Mouse (Mus musculus) mesoderm, embryonic 11.5 days (tissue): ENCODE measurements around the gene Gng12.
"Not testable (repeated sequence)": the region's sequence is repeated elsewhere in the genome, so short reads cannot be mapped to it uniquely, and the experiment has no call there.

Source experiments
- DNase-seq: peaks from one replicate; pipeline ENCODE4 v3.0.0-alpha.2; 2012; ENCODE audit warnings: low read depth, low spot score

Gene Gng12

DNA sequence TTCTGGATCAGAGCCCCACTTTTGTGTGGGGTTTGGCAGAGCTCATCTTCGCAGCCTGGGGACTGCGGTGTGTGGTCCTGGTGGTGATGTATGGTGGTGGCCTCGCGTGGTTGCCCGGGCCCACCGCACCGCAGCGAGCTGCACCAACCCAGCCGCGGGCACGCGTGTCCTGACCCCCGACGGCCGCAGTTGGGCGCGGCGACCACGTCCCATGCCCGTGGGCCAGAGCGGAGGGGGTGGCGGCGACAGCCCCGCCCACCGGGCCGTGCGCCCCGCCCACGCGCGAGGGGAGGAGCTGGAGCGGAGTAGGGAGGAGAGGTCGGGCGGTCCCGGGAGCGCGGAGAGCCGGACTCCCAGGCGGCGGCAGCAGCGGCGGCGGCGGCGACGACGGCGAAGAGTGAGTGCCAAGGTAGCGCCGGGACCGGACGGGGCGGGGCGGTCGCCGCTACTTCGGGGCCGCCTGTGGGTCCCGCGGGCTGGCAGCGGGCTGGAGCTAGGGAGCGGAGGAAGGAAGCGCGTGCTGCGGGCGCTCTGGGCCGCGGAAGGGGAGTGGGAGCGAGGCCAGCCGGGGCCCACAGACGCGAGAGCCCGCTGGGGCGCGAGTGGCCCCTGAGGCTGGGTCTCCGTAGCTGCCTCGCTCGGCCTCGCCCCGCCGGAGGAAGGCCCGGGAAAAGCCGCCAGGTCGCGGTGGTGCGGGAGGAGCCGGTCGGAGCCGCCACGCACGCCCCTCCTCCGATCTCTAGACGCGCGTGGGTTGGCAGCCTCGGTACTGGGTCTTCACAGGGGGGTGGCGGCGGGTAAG lies at the start of gene Gng12:
Gng12 (plus strand) TSS at position 279 of the 802 bp plus-strand sequence.
- peak; percentile 77 for DNase-seq

DNA sequence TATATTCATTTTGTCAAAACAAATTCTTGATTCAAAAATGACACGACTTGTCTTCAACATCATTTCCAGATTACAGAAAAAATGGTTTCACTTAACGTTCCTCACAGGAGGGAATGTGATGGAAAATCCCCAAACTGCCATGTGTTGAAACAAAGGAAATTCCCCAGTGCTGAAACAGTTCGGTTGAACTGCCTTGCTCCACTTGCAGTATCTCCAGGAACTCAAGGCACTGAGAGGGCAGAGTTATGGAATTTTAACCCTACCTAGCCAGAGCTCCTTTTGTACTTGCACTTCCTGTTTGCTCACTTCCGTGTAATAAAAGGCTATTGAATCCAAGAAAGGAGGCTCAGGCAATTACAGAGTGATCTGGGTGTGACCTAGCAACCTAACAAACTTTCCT lies 47.3 kb upstream of the Gng12 start:
- peak; percentile 8 for DNase-seq

GRCm38 (mm10) chr6:66856236-66856635 lies 40.0 kb upstream of the Gng12 start:
- no peak for DNase-seq

- no peak for DNase-seq
Measured at GRCm38 (mm10) chr6:66858356-66858755, 37.8 kb upstream of the Gng12 start.

- no peak for DNase-seq
Measured at GRCm38 (mm10) chr6:66859391-66859790, 36.8 kb upstream of the Gng12 start.

DNA sequence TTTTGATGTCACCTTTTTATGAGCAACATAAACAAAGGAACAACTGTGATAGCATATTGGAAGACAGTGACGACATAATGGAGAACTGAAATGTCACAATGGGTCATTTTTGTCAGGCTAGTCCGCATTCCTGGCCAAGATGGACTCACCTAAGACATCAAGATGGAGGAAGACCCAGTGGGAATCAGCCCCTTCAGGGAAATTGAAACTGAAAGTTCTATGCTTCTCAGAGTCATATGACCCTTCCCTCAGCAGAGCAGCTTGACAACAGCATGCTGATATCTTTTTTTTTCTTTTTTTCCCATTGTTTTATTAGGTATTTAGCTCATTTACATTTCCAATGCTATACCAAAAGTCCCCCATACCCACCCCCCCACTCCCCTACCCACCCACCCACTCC lies 31.7 kb upstream of the Gng12 start:
- DNase-seq: no peak

- DNase-seq: no peak
Measured at GRCm38 (mm10) chr6:66866295-66866694, 29.9 kb upstream of the Gng12 start.

DNA sequence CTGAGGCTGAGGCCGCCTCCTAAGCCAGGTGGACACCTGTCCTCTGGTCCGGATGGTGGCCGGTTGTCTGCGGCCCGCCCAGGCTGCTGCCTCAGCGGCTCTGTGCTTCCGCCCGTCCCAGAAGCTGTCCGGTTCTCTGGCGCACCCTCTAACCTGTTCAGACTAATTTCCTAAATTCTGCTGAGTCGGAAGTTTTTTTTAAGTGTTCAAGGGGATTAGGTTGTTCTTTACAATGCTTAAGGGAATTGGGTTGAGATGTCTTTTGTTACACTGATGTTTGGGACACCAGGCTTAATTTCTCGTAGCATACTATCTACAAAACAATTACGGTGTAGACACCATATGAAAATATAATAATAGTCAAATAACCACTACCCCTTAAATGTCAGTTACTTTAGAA lies 19.1 kb upstream of the Gng12 start:
- DNase-seq: not testable (repeated sequence)

DNA sequence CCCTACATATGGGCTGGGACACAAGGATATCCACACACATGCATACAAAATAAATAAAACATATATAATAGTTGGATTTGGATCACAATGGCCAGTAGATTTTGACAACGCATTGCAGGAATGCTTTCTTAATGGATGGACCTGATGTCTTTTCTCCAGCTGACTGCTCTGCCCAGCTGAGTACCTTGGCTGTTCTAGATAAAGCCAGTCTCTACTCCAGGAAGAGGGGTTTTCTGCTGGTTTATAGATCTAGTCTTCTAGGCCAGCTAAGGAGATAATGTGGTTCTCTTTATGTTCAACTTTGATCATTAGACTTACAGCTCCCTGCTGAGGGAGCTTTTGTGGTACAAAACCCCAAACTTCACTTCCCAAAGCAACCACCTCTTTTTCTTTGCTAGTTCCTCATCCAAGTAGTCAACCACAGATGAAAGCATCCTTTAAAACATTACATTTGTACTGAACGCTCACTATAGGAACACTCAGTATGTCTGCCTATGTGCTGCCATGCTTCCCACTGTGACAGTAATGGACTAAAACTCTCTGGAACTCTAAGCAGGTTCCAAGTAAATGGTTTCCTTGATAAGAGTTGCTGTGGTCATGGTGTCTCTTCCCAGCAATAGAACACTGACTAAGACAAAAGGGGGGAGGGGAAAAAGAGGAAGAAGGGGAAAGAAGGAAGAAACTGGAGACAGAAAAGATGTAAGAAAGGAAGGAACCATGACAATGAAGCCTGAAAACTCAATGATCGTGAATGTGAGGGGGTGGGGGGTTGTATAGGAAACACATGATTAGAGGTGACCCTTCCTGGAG lies 5.6 kb upstream of the Gng12 start:
- DNase-seq: no peak

GRCm38 (mm10) chr6:66893950-66894349 lies 2.2 kb upstream of the Gng12 start:
- DNase-seq: no peak

DNA sequence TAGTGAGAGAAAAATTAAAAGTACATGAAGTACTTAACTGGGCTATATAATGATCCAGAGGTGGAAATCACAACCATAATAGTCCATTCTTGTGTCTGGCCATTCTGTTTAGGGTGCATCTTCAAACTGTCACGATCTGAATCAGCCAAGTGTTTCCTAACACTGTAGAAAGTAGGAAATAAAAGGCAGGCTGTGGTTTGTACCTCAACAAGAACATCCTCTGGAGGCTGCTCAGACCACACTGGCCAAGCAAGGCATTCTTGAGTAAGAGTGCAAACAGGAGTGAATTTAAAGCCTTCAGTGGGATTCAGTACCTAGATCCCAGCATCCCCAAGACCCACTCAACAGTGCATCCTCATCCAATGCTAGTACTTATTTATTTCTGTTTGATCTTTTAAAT lies 1.2 kb upstream of the Gng12 start:
- no peak for DNase-seq

- DNase-seq: peak; percentile 30
Measured at GRCm38 (mm10) chr6:66896921-66897645, 886 bp downstream of the Gng12 start.

DNA sequence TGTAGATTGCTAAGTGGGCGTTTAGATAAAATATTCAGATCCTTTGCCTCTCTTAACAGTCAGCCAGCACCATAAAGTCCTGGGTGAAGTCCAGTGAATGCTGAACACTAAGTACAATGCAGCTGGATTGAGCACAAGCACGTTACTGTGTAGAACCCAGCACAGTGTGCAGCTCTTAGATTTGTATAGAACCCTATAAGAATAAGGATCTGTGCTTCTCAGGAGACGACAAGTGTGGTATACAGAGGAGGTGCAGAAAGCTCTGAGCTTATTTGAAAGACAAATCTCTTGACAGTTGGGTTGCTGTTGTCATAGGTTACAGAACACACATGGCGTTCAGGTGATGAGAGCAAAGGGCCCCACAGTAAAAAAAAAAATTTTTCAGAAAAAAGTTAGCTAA lies 1.8 kb downstream of the Gng12 start:
- DNase-seq: no peak

DNA sequence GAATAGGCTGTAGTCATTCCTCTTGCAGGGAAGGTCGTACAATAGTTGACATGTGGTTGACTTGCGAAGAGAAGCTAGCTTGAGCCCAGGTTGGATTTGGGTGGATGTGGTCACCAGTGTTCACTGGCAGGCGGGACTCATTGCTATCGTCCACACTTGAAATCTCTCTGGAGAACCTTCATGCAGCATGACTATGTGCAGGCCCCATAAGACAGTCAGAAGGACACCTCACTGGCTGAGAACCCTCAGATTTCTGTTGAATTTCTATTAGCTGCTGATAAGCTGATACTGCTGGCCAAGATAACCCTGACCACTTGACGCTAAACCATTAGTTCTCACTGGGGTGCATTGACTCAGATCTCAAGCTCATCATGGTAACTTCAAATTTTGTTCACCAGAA lies 5.7 kb downstream of the Gng12 start:
- DNase-seq: no peak

DNA sequence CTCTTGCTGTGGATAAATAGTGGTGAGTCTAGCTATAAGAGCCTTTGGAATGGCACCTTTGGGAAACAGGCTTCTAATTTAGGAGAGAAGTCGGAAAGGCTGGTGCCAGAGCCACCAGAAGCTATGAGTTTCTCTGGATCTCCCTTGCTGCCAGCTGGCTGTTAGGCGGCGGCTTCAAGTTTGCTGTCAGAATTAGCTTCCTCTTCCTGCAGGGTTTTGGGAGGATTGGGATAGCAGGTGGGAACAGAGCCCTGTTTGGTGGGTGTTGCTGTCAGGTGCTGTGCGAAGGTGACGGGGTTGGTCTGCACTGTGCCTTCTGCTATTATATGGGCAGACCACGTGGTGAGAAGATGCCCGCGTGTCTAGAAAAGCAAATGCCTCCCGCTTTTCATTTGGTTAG lies 7.0 kb downstream of the Gng12 start:
- DNase-seq: no peak

- DNase-seq: no peak
Measured at GRCm38 (mm10) chr6:66903720-66904119, 7.5 kb downstream of the Gng12 start.

DNA sequence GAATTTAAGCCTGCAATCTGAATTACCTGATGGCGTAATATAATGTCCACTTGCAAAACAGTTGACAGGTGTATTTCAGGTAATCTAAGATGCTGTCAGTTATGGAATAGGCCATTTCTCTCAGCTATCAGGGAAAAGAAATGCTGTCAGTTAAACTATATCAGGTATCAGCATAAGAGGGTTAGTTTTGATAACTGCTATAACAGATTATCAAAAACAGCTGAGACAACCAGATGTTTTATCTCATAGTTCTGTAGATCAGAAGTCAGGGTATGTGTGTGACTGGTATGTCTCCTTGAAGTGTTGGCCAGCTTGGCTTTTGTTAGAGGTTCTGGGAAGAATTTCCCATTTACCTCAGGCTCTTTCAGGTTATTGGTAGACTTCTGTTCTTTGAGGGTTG lies 10.0 kb downstream of the Gng12 start:
- DNase-seq: no peak

DNA sequence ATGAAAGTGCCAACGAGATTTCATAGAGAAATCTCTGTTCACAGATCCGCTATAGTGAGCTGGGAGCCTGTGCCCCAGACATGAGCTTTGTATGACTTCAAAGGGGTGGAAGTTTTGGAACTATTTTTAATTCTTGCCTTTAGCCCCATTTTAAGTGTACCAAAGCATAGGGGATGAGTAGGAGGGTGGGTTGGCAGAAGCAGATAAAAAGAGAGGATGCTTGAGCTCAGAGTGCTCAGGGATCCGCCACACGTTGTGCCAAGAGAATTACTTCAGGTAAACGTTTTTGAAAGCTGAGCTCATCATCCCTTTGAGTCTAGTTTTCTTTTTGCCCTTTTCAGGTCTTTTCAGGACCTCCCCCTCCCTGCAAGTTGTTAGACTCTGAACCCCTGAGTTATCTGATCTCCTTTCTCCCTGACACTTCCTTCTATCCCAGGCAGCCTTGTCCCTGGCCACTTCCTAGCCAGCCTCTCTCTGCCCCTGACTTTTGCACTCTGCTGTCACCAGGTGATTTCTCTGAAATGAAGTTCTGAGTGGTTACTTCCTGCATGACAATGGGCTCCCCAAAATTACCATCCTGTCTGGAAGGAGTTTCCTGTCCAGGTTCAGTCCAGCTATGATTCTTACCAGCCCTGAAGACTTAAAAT lies 12.3 kb downstream of the Gng12 start:
- DNase-seq: no peak

- DNase-seq: no peak
Measured at GRCm38 (mm10) chr6:66910493-66911435, 14.6 kb downstream of the Gng12 start.

DNA sequence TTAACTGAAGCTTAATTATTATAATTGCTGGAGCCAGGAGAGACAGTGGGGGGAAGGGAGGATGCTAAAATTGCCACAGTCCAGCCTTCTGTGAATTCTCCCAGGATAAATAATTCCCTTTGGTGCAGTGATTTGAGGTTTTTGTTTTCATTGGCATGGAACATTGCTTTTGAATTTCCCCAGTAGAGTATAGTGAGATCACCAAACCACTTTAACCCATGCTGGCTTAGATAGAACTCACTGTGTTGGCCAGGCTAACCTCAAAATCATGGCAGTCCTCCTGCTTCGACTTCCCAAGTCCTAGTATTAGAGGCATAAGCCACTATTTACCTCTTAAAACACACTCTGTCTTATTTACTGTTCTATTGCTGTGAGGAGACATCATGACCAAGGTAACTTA lies 17.2 kb downstream of the Gng12 start:
- DNase-seq: no peak

DNA sequence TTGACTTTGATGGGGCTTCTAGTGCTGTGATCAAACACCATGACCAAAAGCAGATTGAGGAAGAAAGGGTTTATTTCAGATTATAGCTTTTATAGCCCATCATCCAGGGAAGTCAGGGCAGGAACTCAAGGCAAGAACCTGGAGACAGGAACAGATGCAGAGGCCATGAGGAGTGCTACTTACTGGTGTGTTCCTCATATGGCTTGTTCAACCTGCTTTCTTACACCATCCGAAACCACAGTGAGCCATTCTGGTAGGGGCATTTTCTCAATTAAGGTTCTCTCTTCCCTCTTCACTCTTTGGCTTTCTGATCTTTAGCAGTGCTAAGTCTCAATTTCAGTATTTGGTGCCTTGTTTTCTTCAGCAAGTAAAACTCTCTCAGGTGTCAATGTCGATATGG lies 19.4 kb downstream of the Gng12 start:
- DNase-seq: no peak
